Mouse (Mus musculus): ENCODE data around the gene Bmpr1a. TPM values are rescaled to one million over a fixed set of nuclear protein-coding genes. Genes with fewer than 3 reads are reported as not detected.

The Bmpr1a gene
- polyA plus RNA-seq, 1 experiment from 2014 or later, result 80.9 TPM

GRCm38 (mm10) chr14:34400021-34400420 lies 103.1 kb downstream of the Bmpr1a start:
- WGBS, result 92% methylated on average over 3 of the region's 3 CpGs
- Histone ChIP-seq H3K27ac (replicated peaks; ENCODE audit: low read depth, low read length) (no peak overlapping the region), H3K9me3 (replicated peaks; ENCODE audit: control insufficient read depth, low read length) (no peaks in the 10 kb centered on the region), H3K27me3 (ENCODE audit: control insufficient read depth, insufficient read depth, low read length) (no peaks in the 10 kb centered on the region), H3K4me2 (ENCODE audit: low read depth, low read length) (no peak overlapping the region), H3K9ac (replicated peaks; ENCODE audit: low read length) (no peak overlapping the region), H3K4me3 (ENCODE audit: low read depth, low read length) (no peak overlapping the region), H3K36me3 (replicated peaks; ENCODE audit: control insufficient read depth, insufficient read depth, low read depth, low read length) (no peaks in the 10 kb centered on the region), H3K4me1 (ENCODE audit: control insufficient read depth, insufficient read depth, low read length) (no peaks in the 10 kb centered on the region)
- ATAC-seq (replicated peaks; ENCODE audit: insufficient number of reproducible peaks, low FRiP score, low TSS enrichment, low read depth) (no peak), DNase-seq (ENCODE audit: low spot score) (no peak)

GRCm38 (mm10) chr14:34399301-34399700 lies 103.8 kb downstream of the Bmpr1a start:
- DNase-seq (ENCODE audit: low spot score) (no peak), ATAC-seq (replicated peaks; ENCODE audit: insufficient number of reproducible peaks, low FRiP score, low TSS enrichment, low read depth) (no peak)
- no peak overlapping the region for H3K9ac ChIP-seq (replicated peaks; ENCODE audit: low read length)
- WGBS, result 96% methylated on average over 6 of the region's 6 CpGs
- no peak overlapping the region for H3K4me2 ChIP-seq (ENCODE audit: low read depth, low read length)
- no peaks in the 10 kb centered on the region for H3K9me3 ChIP-seq (replicated peaks; ENCODE audit: control insufficient read depth, low read length)
- no peak overlapping the region for H3K4me3 ChIP-seq (ENCODE audit: low read depth, low read length)
- H3K4me1 ChIP-seq (ENCODE audit: control insufficient read depth, insufficient read depth, low read length), result no peaks in the 10 kb centered on the region
- H3K27me3 ChIP-seq (ENCODE audit: control insufficient read depth, insufficient read depth, low read length), result no peaks in the 10 kb centered on the region
- no peak overlapping the region for H3K27ac ChIP-seq (replicated peaks; ENCODE audit: low read depth, low read length)
- H3K36me3 ChIP-seq (replicated peaks; ENCODE audit: control insufficient read depth, insufficient read depth, low read depth, low read length), result no peaks in the 10 kb centered on the region

- Histone ChIP-seq H3K9me3 (replicated peaks; ENCODE audit: control insufficient read depth, low read length) (no peaks in the 10 kb centered on the region), H3K4me1 (ENCODE audit: control insufficient read depth, insufficient read depth, low read length) (no peaks in the 10 kb centered on the region), H3K4me3 (ENCODE audit: low read depth, low read length) (no peak overlapping the region), H3K9ac (replicated peaks; ENCODE audit: low read length) (no peak overlapping the region), H3K27me3 (ENCODE audit: control insufficient read depth, insufficient read depth, low read length) (no peaks in the 10 kb centered on the region), H3K4me2 (ENCODE audit: low read depth, low read length) (no peak overlapping the region), H3K36me3 (replicated peaks; ENCODE audit: control insufficient read depth, insufficient read depth, low read depth, low read length) (no peaks in the 10 kb centered on the region), H3K27ac (replicated peaks; ENCODE audit: low read depth, low read length) (no peak overlapping the region)
- 94% methylated on average over 21 of the region's 21 CpGs for WGBS
- ATAC-seq (replicated peaks; ENCODE audit: insufficient number of reproducible peaks, low FRiP score, low TSS enrichment, low read depth), result no peak; the same call in 1 of the 2 replicates
- no peak for DNase-seq (ENCODE audit: low spot score)
Observed at GRCm38 (mm10) chr14:34398901-34399300, 104.2 kb downstream of the Bmpr1a start.

GRCm38 (mm10) chr14:34397871-34398270 lies 105.3 kb downstream of the Bmpr1a start:
- Histone ChIP-seq H3K4me3 (ENCODE audit: low read depth, low read length) (no peak overlapping the region), H3K27me3 (ENCODE audit: control insufficient read depth, insufficient read depth, low read length) (no peaks in the 10 kb centered on the region), H3K4me1 (ENCODE audit: control insufficient read depth, insufficient read depth, low read length) (no peaks in the 10 kb centered on the region), H3K9ac (replicated peaks; ENCODE audit: low read length) (no peak overlapping the region), H3K9me3 (replicated peaks; ENCODE audit: control insufficient read depth, low read length) (no peaks in the 10 kb centered on the region), H3K36me3 (replicated peaks; ENCODE audit: control insufficient read depth, insufficient read depth, low read depth, low read length) (no peaks in the 10 kb centered on the region), H3K4me2 (ENCODE audit: low read depth, low read length) (no peak overlapping the region), H3K27ac (replicated peaks; ENCODE audit: low read depth, low read length) (no peak overlapping the region)
- no peak for ATAC-seq (replicated peaks; ENCODE audit: insufficient number of reproducible peaks, low FRiP score, low TSS enrichment, low read depth)
- no peak for DNase-seq (ENCODE audit: low spot score)
- WGBS, result over 99% methylated on average over 5 of the region's 5 CpGs

GRCm38 (mm10) chr14:34393295-34393694 lies 109.8 kb downstream of the Bmpr1a start:
- no peaks in the 10 kb centered on the region for H3K27me3 ChIP-seq (ENCODE audit: control insufficient read depth, insufficient read depth, low read length)
- H3K4me2 ChIP-seq (ENCODE audit: low read depth, low read length), result no peak overlapping the region
- WGBS, result 62% methylated on average over 4 of the region's 4 CpGs
- no peak overlapping the region for H3K27ac ChIP-seq (replicated peaks; ENCODE audit: low read depth, low read length)
- no peaks in the 10 kb centered on the region for H3K36me3 ChIP-seq (replicated peaks; ENCODE audit: control insufficient read depth, insufficient read depth, low read depth, low read length)
- DNase-seq (ENCODE audit: low spot score), result no peak
- no peak for ATAC-seq (replicated peaks; ENCODE audit: insufficient number of reproducible peaks, low FRiP score, low TSS enrichment, low read depth)
- H3K4me3 ChIP-seq (ENCODE audit: low read depth, low read length), result no peak overlapping the region
- no peaks in the 10 kb centered on the region for H3K9me3 ChIP-seq (replicated peaks; ENCODE audit: control insufficient read depth, low read length)
- H3K9ac ChIP-seq (replicated peaks; ENCODE audit: low read length), result no peak overlapping the region
- H3K4me1 ChIP-seq (ENCODE audit: control insufficient read depth, insufficient read depth, low read length), result no peaks in the 10 kb centered on the region

GRCm38 (mm10) chr14:34382921-34383704 lies 120.0 kb downstream of the Bmpr1a start:
- no peak for ATAC-seq (replicated peaks; ENCODE audit: insufficient number of reproducible peaks, low FRiP score, low TSS enrichment, low read depth)
- Histone ChIP-seq H3K27ac (replicated peaks; ENCODE audit: low read depth, low read length) (no peak overlapping the region), H3K4me2 (ENCODE audit: low read depth, low read length) (no peak overlapping the region), H3K9me3 (replicated peaks; ENCODE audit: control insufficient read depth, low read length) (no peaks in the 10 kb centered on the region), H3K36me3 (replicated peaks; ENCODE audit: control insufficient read depth, insufficient read depth, low read depth, low read length) (no peaks in the 10 kb centered on the region), H3K9ac (replicated peaks; ENCODE audit: low read length) (no peak overlapping the region), H3K4me1 (ENCODE audit: control insufficient read depth, insufficient read depth, low read length) (no peaks in the 10 kb centered on the region), H3K27me3 (ENCODE audit: control insufficient read depth, insufficient read depth, low read length) (no peaks in the 10 kb centered on the region), H3K4me3 (ENCODE audit: low read depth, low read length) (no peak overlapping the region)
- WGBS, result 94% methylated on average over 8 of the region's 9 CpGs
- DNase-seq (ENCODE audit: low spot score), result no peak

GRCm38 (mm10) chr14:34378560-34379331 lies 124.4 kb downstream of the Bmpr1a start:
- Histone ChIP-seq H3K27ac (replicated peaks; ENCODE audit: low read depth, low read length) (peak overlapping the region; percentile 79), H3K36me3 (replicated peaks; ENCODE audit: control insufficient read depth, insufficient read depth, low read depth, low read length) (no peaks in the 10 kb centered on the region), H3K4me3 (ENCODE audit: low read depth, low read length) (no peak overlapping the region), H3K27me3 (ENCODE audit: control insufficient read depth, insufficient read depth, low read length) (no peaks in the 10 kb centered on the region), H3K9me3 (replicated peaks; ENCODE audit: control insufficient read depth, low read length) (no peaks in the 10 kb centered on the region), H3K4me2 (ENCODE audit: low read depth, low read length) (no peak overlapping the region), H3K9ac (replicated peaks; ENCODE audit: low read length) (peak overlapping the region; percentile 28), H3K4me1 (ENCODE audit: control insufficient read depth, insufficient read depth, low read length) (no peaks in the 10 kb centered on the region)
- ATAC-seq (replicated peaks; ENCODE audit: insufficient number of reproducible peaks, low FRiP score, low TSS enrichment, low read depth), result peak; percentile 75
- DNase-seq (ENCODE audit: low spot score), result peak; percentile 76
- WGBS, result 17% methylated on average over 11 of the region's 11 CpGs

- Histone ChIP-seq H3K9ac (replicated peaks; ENCODE audit: low read length) (peak overlapping the region; percentile 9; the same call in 1 of the 2 replicates), H3K27ac (replicated peaks; ENCODE audit: low read depth, low read length) (no peak overlapping the region), H3K4me2 (ENCODE audit: low read depth, low read length) (no peak overlapping the region), H3K4me1 (ENCODE audit: control insufficient read depth, insufficient read depth, low read length) (no peaks in the 10 kb centered on the region), H3K36me3 (replicated peaks; ENCODE audit: control insufficient read depth, insufficient read depth, low read depth, low read length) (no peaks in the 10 kb centered on the region), H3K9me3 (replicated peaks; ENCODE audit: control insufficient read depth, low read length) (no peaks in the 10 kb centered on the region), H3K27me3 (ENCODE audit: control insufficient read depth, insufficient read depth, low read length) (no peaks in the 10 kb centered on the region), H3K4me3 (ENCODE audit: low read depth, low read length) (no peak overlapping the region)
- DNase-seq (ENCODE audit: low spot score), result no peak
- no peak for ATAC-seq (replicated peaks; ENCODE audit: insufficient number of reproducible peaks, low FRiP score, low TSS enrichment, low read depth)
- WGBS, result 65% methylated on average over 4 of the region's 4 CpGs
Observed at GRCm38 (mm10) chr14:34377121-34377520, 126.0 kb downstream of the Bmpr1a start.

All from embryonic facial prominence, embryonic 11.5 days (tissue).